Mouse (Mus musculus) MEL (cell line): ENCODE results near the gene Gngt2. TPM values are rescaled to one million over a fixed set of nuclear protein-coding genes. Genes with fewer than 3 reads are reported as not detected.
A peak's percentile ranks its signal among the peaks of the same experiment; 100 is the strongest.

Experiments used
- DNase-seq: peaks from one replicate; pipeline ENCODE4 v3.0.0; 2011; ENCODE audit warnings: low read depth, low spot score
- H3K27ac ChIP-seq: 2 replicates; pipeline ENCODE4 v1.5.1; 2012; ENCODE audit warnings: low read depth, mild to moderate bottlenecking, control low read depth, low read length, moderate library complexity; ENCODE audit not compliant: control insufficient read depth
- H3K27me3 ChIP-seq, 2 experiments: fragments of 150-350 bp in 1 of 2; sonication (generic) in 1 of 2; 2 replicates each; pipeline ENCODE4 v1.6.1; 2012; ENCODE audit warnings: low read length in 2 of 2, mild to moderate bottlenecking in 2 of 2, improper control_type of control experiment in 1 of 2, moderate library complexity in 1 of 2; ENCODE audit not compliant: insufficient read depth in 2 of 2, control insufficient read depth in 1 of 2
- H3K36me3 ChIP-seq, 2 experiments: 2 replicates each; pipeline ENCODE4 v1.6.1; 2012 to 2014; ENCODE audit warnings: low read length in 2 of 2, improper control_type of control experiment in 1 of 2, inconsistent platforms in 1 of 2, mild to moderate bottlenecking in 1 of 2; ENCODE audit not compliant: insufficient read depth in 2 of 2, control insufficient read depth in 1 of 2
- H3K4me1 ChIP-seq, 2 experiments: fragments of 150-350 bp in 1 of 2; sonication (generic) in 1 of 2; 2 replicates each; pipeline ENCODE4 v1.6.1; 2012; ENCODE audit warnings: low read length in 2 of 2, improper control_type of control experiment in 1 of 2, mild to moderate bottlenecking in 1 of 2; ENCODE audit not compliant: insufficient read depth in 2 of 2, control insufficient read depth in 1 of 2
- H3K4me3 ChIP-seq, 2 experiments: fragments of 150-350 bp in 1 of 2; sonication (generic) in 1 of 2; 2 replicates each; pipeline ENCODE4 v1.5.1; 2012; ENCODE audit warnings: low read depth in 2 of 2, low read length in 2 of 2, mild to moderate bottlenecking in 2 of 2, moderate library complexity in 2 of 2, control low read depth in 1 of 2, improper control_type of control experiment in 1 of 2; ENCODE audit not compliant: control insufficient read depth in 1 of 2, insufficient read depth in 1 of 2
- H3K79me2 ChIP-seq: 2 replicates; pipeline ENCODE4 v1.6.1; 2012; ENCODE audit warnings: mild to moderate bottlenecking, low read length, moderate library complexity; ENCODE audit not compliant: control insufficient read depth, poor library complexity, insufficient read depth
- H3K9ac ChIP-seq: 2 replicates; pipeline ENCODE4 v1.6.1; 2012; ENCODE audit warnings: low read depth, mild to moderate bottlenecking, control low read depth, low read length, moderate library complexity; ENCODE audit not compliant: control insufficient read depth, poor library complexity, severe bottlenecking
- H3K9me3 ChIP-seq: fragments of 150-350 bp; sonication (generic); replicated peaks from 2 replicates; pipeline ENCODE4 v1.6.1; 2012; ENCODE audit warnings: mild to moderate bottlenecking, low read length, improper control_type of control experiment, moderate library complexity; ENCODE audit not compliant: insufficient read depth
- BHLHE40 ChIP-seq: IDR thresholded peaks from 2 replicates; pipeline ENCODE4 v1.6.1; 2012; ENCODE audit warnings: low read depth, mild to moderate bottlenecking, inconsistent platforms, low read length, improper control_type of control experiment, borderline replicate concordance
- E2F4 ChIP-seq: IDR thresholded peaks from 2 replicates; pipeline ENCODE4 v1.6.1; 2011; ENCODE audit warnings: low read depth, low read length, improper control_type of control experiment, borderline replicate concordance
- EP300 ChIP-seq, 2 experiments: IDR thresholded peaks; 2 replicates each; pipeline ENCODE4 v1.6.1; 2011; ENCODE audit warnings: improper control_type of control experiment in 2 of 2, low read length in 2 of 2, low read depth in 1 of 2, mild to moderate bottlenecking in 1 of 2
- ETS1 ChIP-seq: IDR thresholded peaks from 2 replicates; pipeline ENCODE4 v1.6.1; 2012; ENCODE audit warnings: low read depth, mild to moderate bottlenecking, inconsistent platforms, low read length, improper control_type of control experiment, moderate library complexity
- GATA1 ChIP-seq: IDR thresholded peaks from 2 replicates; pipeline ENCODE4 v1.6.1; 2011; ENCODE audit warnings: low read depth, low read length, improper control_type of control experiment
- HCFC1 ChIP-seq: IDR thresholded peaks from 2 replicates; pipeline ENCODE4 v1.6.1; 2012; ENCODE audit warnings: low read depth, mild to moderate bottlenecking, inconsistent platforms, low read length, improper control_type of control experiment, moderate library complexity
- MAX ChIP-seq: IDR thresholded peaks from 2 replicates; pipeline ENCODE4 v1.6.1; 2011; ENCODE audit warnings: low read length, improper control_type of control experiment
- MAZ ChIP-seq: IDR thresholded peaks from 2 replicates; pipeline ENCODE4 v1.6.1; 2012; ENCODE audit warnings: low read depth, mild to moderate bottlenecking, inconsistent platforms, low read length, improper control_type of control experiment
- MXI1 ChIP-seq: IDR thresholded peaks from 2 replicates; pipeline ENCODE4 v1.6.1; 2011; ENCODE audit warnings: mild to moderate bottlenecking, low read depth, low read length, improper control_type of control experiment
- MYB ChIP-seq: IDR thresholded peaks from 2 replicates; pipeline ENCODE4 v1.6.1; 2011; ENCODE audit warnings: mild to moderate bottlenecking, low read depth, low read length, improper control_type of control experiment
- MYC ChIP-seq: IDR thresholded peaks from 2 replicates; pipeline ENCODE4 v1.6.1; 2011; ENCODE audit warnings: low read depth, mild to moderate bottlenecking, low read length, improper control_type of control experiment, moderate library complexity
- NELFE ChIP-seq: IDR thresholded peaks from 2 replicates; pipeline ENCODE4 v1.6.1; 2011; ENCODE audit warnings: low read depth, low read length, improper control_type of control experiment
- NRF1 ChIP-seq: IDR thresholded peaks from 2 replicates; pipeline ENCODE4 v1.6.1; 2014; ENCODE audit warnings: low read depth, mild to moderate bottlenecking, inconsistent platforms, low read length, improper control_type of control experiment, moderate library complexity; ENCODE audit not compliant: poor library complexity, insufficient read depth, severe bottlenecking
- POLR2AphosphoS2 ChIP-seq: IDR thresholded peaks from 2 replicates; pipeline ENCODE4 v1.6.1; 2011; ENCODE audit warnings: low read length, improper control_type of control experiment
- RAD21 ChIP-seq: IDR thresholded peaks from 2 replicates; pipeline ENCODE4 v1.6.1; 2011; ENCODE audit warnings: mild to moderate bottlenecking, low read depth, low read length, improper control_type of control experiment
- SIN3A ChIP-seq: IDR thresholded peaks from 2 replicates; pipeline ENCODE4 v1.6.1; 2012; ENCODE audit warnings: low read length, improper control_type of control experiment, inconsistent platforms
- TAL1 ChIP-seq: IDR thresholded peaks from 2 replicates; pipeline ENCODE4 v1.6.1; 2012; ENCODE audit warnings: mild to moderate bottlenecking, inconsistent platforms, low read length, moderate library complexity, mixed read lengths
- TBP ChIP-seq: IDR thresholded peaks from 2 replicates; pipeline ENCODE4 v1.8.0; 2011; ENCODE audit warnings: low read depth, low read length, improper control_type of control experiment
- TCF12 ChIP-seq: IDR thresholded peaks from 2 replicates; pipeline ENCODE4 v1.6.1; 2014; ENCODE audit warnings: low read depth, mild to moderate bottlenecking, inconsistent platforms, low read length, improper control_type of control experiment, moderate library complexity
- USF1 ChIP-seq: IDR thresholded peaks from 2 replicates; pipeline ENCODE4 v1.6.1; 2014; ENCODE audit warnings: low read depth, mild to moderate bottlenecking, inconsistent platforms, low read length, improper control_type of control experiment, moderate library complexity
- USF2 ChIP-seq, 2 experiments: IDR thresholded peaks; 2 replicates each; pipeline ENCODE4 v1.6.1; 2011 to 2012; ENCODE audit warnings: improper control_type of control experiment in 2 of 2, low read length in 2 of 2, borderline replicate concordance in 1 of 2, inconsistent platforms in 1 of 2, low read depth in 1 of 2, mild to moderate bottlenecking in 1 of 2; ENCODE audit not compliant: insufficient read depth in 1 of 2
- ZKSCAN1 ChIP-seq: IDR thresholded peaks from 2 replicates; pipeline ENCODE4 v1.6.1; 2012; ENCODE audit warnings: low read depth, mild to moderate bottlenecking, inconsistent platforms, low read length, improper control_type of control experiment, moderate library complexity
- ZNF384 ChIP-seq: IDR thresholded peaks from 2 replicates; pipeline ENCODE4 v1.6.1; 2012; ENCODE audit warnings: low read depth, mild to moderate bottlenecking, inconsistent platforms, low read length, improper control_type of control experiment
- polyA plus RNA-seq, 2 experiments: library from polyadenylated mRNA; stranded (reverse) in 1 of 2; unstranded in 1 of 2; fragments of >175 nt in 1 of 2; fragments of >200 nt in 1 of 2; gene quantifications; 2 replicates each; pipeline versions ENCODE4 v1.2.1 to v1.2.4; 2012; ENCODE audit warnings: low replicate concordance in 2 of 2, low read depth in 1 of 2; ENCODE audit not compliant: insufficient read length in 2 of 2, insufficient read depth in 1 of 2, missing spikeins in 1 of 2
- total RNA-seq: library from RNA; depleted of rRNA; stranded (reverse); fragments of 300-350 nt; gene quantifications from 2 replicates; pipeline ENCODE4 v1.2.3, GENCODE M21; 2012

The Gngt2 gene
- total and polyA plus RNA-seq, 3 experiments = 23.5 to 25.9 TPM; not detected in 1

GRCm38 (mm10) chr11:95791787-95792186, 45.2 kb upstream of the Gngt2 start:
- DNase-seq = no peak

GRCm38 (mm10) chr11:95792950-95793509, 44.0 kb upstream of the Gngt2 start:
- H3K9me3 ChIP-seq = no peaks in the 10 kb centered on the region
- peak overlapping the region; percentile 25 for H3K27ac ChIP-seq
- H3K9ac ChIP-seq = no peak overlapping the region
- DNase-seq = peak; percentile 81
- no peaks in the 10 kb centered on the region for H3K79me2 ChIP-seq
- peaks cover 0 to 8% of the 10 kb centered on the region in 2 experiments; a peak in 3 of 4 replicates for H3K36me3 ChIP-seq
- no peaks in the 10 kb centered on the region for H3K27me3 ChIP-seq
- TF ChIP-seq ETS1 (peak; percentile 52; the same call in 1 of the 2 replicates), SIN3A (peak; percentile 42), BHLHE40 (peak; percentile 78), ZNF384 (no peak), USF1 (peak; percentile 87), MAX (peak; percentile 57), MYB (no peak), TCF12 (peak; percentile 18; the same call in 1 of the 2 replicates), USF2 (IDR thresholded peaks at IDR 0.05; ENCODE audit: borderline replicate concordance in 1 of 2, insufficient read depth in 1 of 2, low read depth in 1 of 2, low read length in 2 of 2) (peak in 1 of 2 experiments; percentile 51; a peak in 1 of 4 replicates), POLR2AphosphoS2 (peak; percentile 65), GATA1 (peak; percentile 89), TBP (peak; percentile 49; the same call in 1 of the 2 replicates), ZKSCAN1 (peak; percentile 98), MXI1 (peak; percentile 53), EP300 (IDR thresholded peaks at IDR 0.05; ENCODE audit: low read depth in 1 of 2, low read length in 2 of 2) (peak; percentile 54 to 56), MYC (no peak)
- H3K4me3 ChIP-seq = no peak overlapping the region
- H3K4me1 ChIP-seq = peaks cover 5 to 10% of the 10 kb centered on the region in 2 experiments; a peak in 3 of 4 replicates

More at GRCm38 (mm10) chr11:95791787-95792186, 45.2 kb upstream of the Gngt2 start:
- no peaks in the 10 kb centered on the region for H3K27me3 ChIP-seq
- H3K9me3 ChIP-seq = no peaks in the 10 kb centered on the region
- no peak for TF ChIP-seq MYC
- no peak for TF ChIP-seq USF1
- no peak for TF ChIP-seq E2F4
- no peak for TF ChIP-seq TBP
- TF ChIP-seq NELFE = no peak
- TF ChIP-seq MAZ = no peak
- TF ChIP-seq HCFC1 = no peak
- no peak for TF ChIP-seq EP300 (IDR thresholded peaks at IDR 0.05; ENCODE audit: low read depth in 1 of 2, low read length in 2 of 2)
- no peak for TF ChIP-seq NRF1
- TF ChIP-seq RAD21 = no peak
- no peak for TF ChIP-seq TAL1
- H3K4me3 ChIP-seq = no peak overlapping the region
- peaks cover 5 to 10% of the 10 kb centered on the region in 2 experiments; a peak in 3 of 4 replicates for H3K4me1 ChIP-seq
- H3K79me2 ChIP-seq = no peaks in the 10 kb centered on the region
- no peak overlapping the region for H3K27ac ChIP-seq
- no peak overlapping the region for H3K9ac ChIP-seq
- H3K36me3 ChIP-seq = peaks cover 0 to 8% of the 10 kb centered on the region in 2 experiments; a peak in 3 of 4 replicates
